Comparison of ENCODE assay signal across 13 mouse cellular contexts in genomic region chr12:70880396-70880975, GRCm38 (mm10). TPM values are rescaled to one million over a fixed set of nuclear protein-coding genes. Genes with fewer than 3 reads are reported as not detected.
A peak's percentile ranks its signal among the peaks of the same experiment; 100 is the strongest.
DNase-seq lines count a peak whose midpoint lies in the region; ATAC-seq and TF ChIP-seq lines count a peak whose summit lies in the region.
"Had no signal": no experiment of that assay in that cellular context is flagged by ENCODE, and none has a peak within 500 bp of the region (broad histone marks: within the 10 kb centered on the region; RNA-seq: fewer than 3 reads in every experiment).

No protein-coding gene starts in this region.

- 69% methylated on average over 9 of the region's 9 CpGs for WGBS in intestine, embryonic 15.5 days

- no peaks in the 10 kb centered on the region for H3K4me1 ChIP-seq in intestine, embryonic 15.5 days (replicated peaks)

- 0 out of 2 replicates have a peak, but pooled peaks cover 3% of the 10 kb centered on the region for H3K36me3 ChIP-seq in intestine, embryonic 15.5 days

- intact Hi-C loops in gastrocnemius, adult 2 months (cut with DNase I) = no loop called here
- intact Hi-C loops in gastrocnemius, postnatal 36 days (cut with DNase I) = loop anchor here (5.0 kb wide), 1 partner anchor 53 kb away; the partner anchor contains the start of gene Frmd6
- intact Hi-C loops in left cerebral cortex, adult 2 months (cut with DNase I) = loop anchor here (5.0 kb wide), 1 partner anchor 53 kb away; the partner anchor contains the start of gene Frmd6

- H3K27me3 ChIP-seq in intestine, embryonic 15.5 days (replicated peaks) = no peaks in the 10 kb centered on the region

- H3K4me2 ChIP-seq in intestine, embryonic 15.5 days (replicated peaks) = no peak overlapping the region
- H3K4me2 ChIP-seq: liver, embryonic 11.5 days had no signal

- TF ChIP-seq CTCF in gastrocnemius, adult 2 months (IDR thresholded peaks at IDR 0.05) = no peak
- no peak for TF ChIP-seq CTCF in left cerebral cortex, adult 2 months (IDR thresholded peaks at IDR 0.05)

- H3K4me3 ChIP-seq in gastrocnemius, adult 2 months = no peak overlapping the region
- no peak overlapping the region for H3K4me3 ChIP-seq in left cerebral cortex, adult 2 months
- H3K4me3 ChIP-seq in intestine, embryonic 15.5 days (replicated peaks) = no peak overlapping the region

- H3K27ac ChIP-seq in gastrocnemius, adult 2 months = peak overlapping the region; percentile 66
- peak overlapping the region; percentile 48 for H3K27ac ChIP-seq in left cerebral cortex, adult 2 months
- no peak overlapping the region for H3K27ac ChIP-seq in intestine, embryonic 15.5 days

- H3K9ac ChIP-seq in intestine, embryonic 15.5 days = no peak overlapping the region

- no peak for ATAC-seq in intestine, embryonic 15.5 days
- ATAC-seq in megakaryocyte progenitor cell, adult 5-6 weeks (replicated peaks; ENCODE audit: poor library complexity) = no peak
- ATAC-seq: midbrain, embryonic 16.5 days had no signal

- H3K9me3 ChIP-seq in intestine, embryonic 15.5 days = no peaks in the 10 kb centered on the region

- peak; percentile 46 for DNase-seq in gastrocnemius, adult 2 months
- no peak for DNase-seq in gastrocnemius, postnatal 36 days
- DNase-seq in left cerebral cortex, adult 2 months (ENCODE audit: extremely low spot score in 1 of 2, low spot score in 2 of 2) = no peak
- no peak for DNase-seq in left cerebral cortex, adult 8-10 months (ENCODE audit: low spot score in 2 of 2)
- DNase-seq in cerebellum, adult 8-10 months = peak; percentile 36
- peak; percentile 45 for DNase-seq in thymus, postnatal 0 days (ENCODE audit: low spot score)
- DNase-seq: kidney, postnatal 10 days; lung, postnatal 36 days; right cerebral cortex, postnatal 14 days had no signal

RNA-seq across cellular contexts. Expression of gene Frmd6, which starts 55.2 kb away (rescaled TPM):
- total RNA-seq in gastrocnemius, adult 2 months (2021) = 10 to 100 TPM in 1 of 2 experiments, 1 to 10 TPM in 1; 9.8 to 14.2 TPM
- 10 to 100 TPM; 14.2 to 14.4 TPM for total RNA-seq in gastrocnemius, postnatal 36 days (2021)
- 10 to 100 TPM; 47.7 to 62.4 TPM for total RNA-seq in left cerebral cortex, adult 2 months (2021)
- total RNA-seq in left cerebral cortex, adult 8-10 months (2022) = 10 to 100 TPM; 31.3 to 40.3 (median 37.5) TPM
- polyA plus RNA-seq in thymus, postnatal 0 days (2015; fragmentation: Nextera tagmentation; extraction: Ambion mirVana) = 20.1 and 20.5 TPM in 2 replicates
- 14.1 and 14.4 TPM in 2 replicates for polyA plus RNA-seq in intestine, embryonic 15.5 days (2015; fragmentation: Nextera tagmentation; extraction: Ambion mirVana)
- 4.8 and 8.8 TPM in 2 replicates for total RNA-seq in megakaryocyte progenitor cell, adult 5-6 weeks (2015)
- 3.9 and 7.4 TPM in 2 replicates for total RNA-seq in megakaryocyte progenitor cell, adult 5-6 weeks (2017)

RNA-seq across cellular contexts. Expression of gene Actr10, which starts 57.2 kb away (rescaled TPM):
- 10 to 100 TPM; 84.5 to 94.2 TPM for total RNA-seq in gastrocnemius, adult 2 months (2021)
- 10 to 100 TPM; 88.1 to 92.1 TPM for total RNA-seq in gastrocnemius, postnatal 36 days (2021)
- 100 to 1,000 TPM; 138 to 163 TPM for total RNA-seq in left cerebral cortex, adult 2 months (2021)
- total RNA-seq in left cerebral cortex, adult 8-10 months (2022) = 100 to 1,000 TPM; 149 to 186 (median 172) TPM
- 328 and 338 TPM in 2 replicates for polyA plus RNA-seq in thymus, postnatal 0 days (2015; fragmentation: Nextera tagmentation; extraction: Ambion mirVana)
- 192 and 223 TPM in 2 replicates for polyA plus RNA-seq in intestine, embryonic 15.5 days (2015; fragmentation: Nextera tagmentation; extraction: Ambion mirVana)
- total RNA-seq in megakaryocyte progenitor cell, adult 5-6 weeks (2015) = 92.6 and 131 TPM in 2 replicates
- total RNA-seq in megakaryocyte progenitor cell, adult 5-6 weeks (2017) = 47.2 and 60.3 TPM in 2 replicates

Comparison
In these comparisons a context has a peak if more than half of its experiments do, and no peak if none do; other contexts are left out.
1. DNase-seq: peak in gastrocnemius, adult 2 months (single experiment), cerebellum, adult 8-10 months (single experiment) and thymus, postnatal 0 days (single experiment); none in gastrocnemius, postnatal 36 days (0 of 2), left cerebral cortex, adult 2 months (0 of 2) and left cerebral cortex, adult 8-10 months (0 of 2).